ENCODE assay signal across 9 mouse cellular contexts in genomic region chr9:46337852-46338291, GRCm38 (mm10). TPM values are rescaled to one million over a fixed set of nuclear protein-coding genes. Genes with fewer than 3 reads are reported as not detected.
DNase-seq lines count a peak whose midpoint lies in the region; ATAC-seq lines count a peak whose summit lies in the region.
"Had no signal": no experiment of that assay in that cellular context is flagged by ENCODE, and none has a peak within 500 bp of the region (broad histone marks: within the 10 kb centered on the region; RNA-seq: fewer than 3 reads in every experiment).

No protein-coding gene starts in this region.

- peaks cover 23% of the 10 kb centered on the region for H3K4me1 ChIP-seq in forebrain, embryonic 15.5 days

- H3K4me2 ChIP-seq in forebrain, embryonic 15.5 days (replicated peaks): no peak overlapping the region

- H3K27me3 ChIP-seq in forebrain, embryonic 15.5 days: peaks cover 8% of the 10 kb centered on the region; the same call in 1 of the 2 replicates

- no peaks in the 10 kb centered on the region for H3K36me3 ChIP-seq in forebrain, embryonic 15.5 days

- peak overlapping the region; percentile 46 for H3K27ac ChIP-seq in forebrain, embryonic 15.5 days (replicated peaks)

- H3K4me3 ChIP-seq in forebrain, embryonic 15.5 days: no peak overlapping the region

- H3K9ac ChIP-seq in forebrain, embryonic 15.5 days (replicated peaks): no peak overlapping the region

- ATAC-seq in frontal cortex, adult (ENCODE audit: low TSS enrichment): peak; percentile 83
- ATAC-seq in forebrain, embryonic 15.5 days (replicated peaks): peak; percentile 83

- DNase-seq in frontal cortex, postnatal 25 days (ENCODE audit: low spot score in 2 of 2): no peak
- peak; percentile 54 for DNase-seq in Muller cell, postnatal 12 days (ENCODE audit: inconsistent ontology term)
- DNase-seq in left cerebral cortex, postnatal 4 days: peak; percentile 83
- peak; percentile 21 for DNase-seq in yolk sac, embryonic 10.5 days (ENCODE audit: low spot score)
- no peak for DNase-seq in liver
- DNase-seq in urinary bladder, postnatal 10 days (ENCODE audit: low spot score): no peak

- no peaks in the 10 kb centered on the region for H3K9me3 ChIP-seq in forebrain, embryonic 15.5 days

- 2% methylated on average over 3 of the region's 3 CpGs for WGBS in forebrain, embryonic 15.5 days

- intact Hi-C loops in left cerebral cortex, postnatal 4 days (cut with DNase I): no loop called here

RNA-seq across cellular contexts. Expression of gene 4931429L15Rik, which starts 18.1 kb away (rescaled TPM):
- not detected in 2 replicates for polyA plus RNA-seq in forebrain, embryonic 15.5 days (2015; fragmentation: Nextera tagmentation; extraction: Ambion mirVana)
- total RNA-seq in left cerebral cortex, postnatal 4 days (2021): not detected
- total RNA-seq: neutrophil, adult 5-6 weeks had no signal

RNA-seq across cellular contexts. Expression of gene Bud13, which starts 55.1 kb away (rescaled TPM):
- 18.5 and 19.7 TPM in 2 replicates for polyA plus RNA-seq in forebrain, embryonic 15.5 days (2015; fragmentation: Nextera tagmentation; extraction: Ambion mirVana)
- 10 to 100 TPM; 13.2 TPM for total RNA-seq in left cerebral cortex, postnatal 4 days (2021)

Comparison
In these comparisons a context has a peak if more than half of its experiments do, and no peak if none do; other contexts are left out.
1. DNase-seq: peak in Muller cell, postnatal 12 days (single experiment), left cerebral cortex, postnatal 4 days (single experiment) and yolk sac, embryonic 10.5 days (single experiment); none in frontal cortex, postnatal 25 days (0 of 2), liver (single experiment) and urinary bladder, postnatal 10 days (single experiment).